Mouse (Mus musculus): ENCODE results near the gene Bcl2l14.

- TF ChIP-seq CTCF (IDR thresholded peaks at IDR 0.05; ENCODE audit: low read depth, low read length) (no peak), POLR2A (IDR thresholded peaks at IDR 0.05; ENCODE audit: borderline replicate concordance, low read depth, low read length) (no peak)
Observed at GRCm38 (mm10) chr6:134442219-134442618, 46.1 kb downstream of the Bcl2l14 start.

All from bone marrow macrophage, adult 2 months (primary cell).